In genomic region chr1:120601253-120601836, GRCm38 (mm10) we compare ENCODE assay signal across 20 mouse cellular contexts. TPM values are rescaled to one million over a fixed set of nuclear protein-coding genes. Genes with fewer than 3 reads are reported as not detected.
DNase-seq lines count a peak whose midpoint lies in the region; ATAC-seq lines count a peak whose summit lies in the region.
"Had no signal": no experiment of that assay in that cellular context is flagged by ENCODE, and none has a peak within 500 bp of the region (broad histone marks: within the 10 kb centered on the region; RNA-seq: fewer than 3 reads in every experiment).

No protein-coding gene starts in this region.

- no peak overlapping the region for H3K9ac ChIP-seq in forebrain, embryonic 12.5 days
- no peak overlapping the region for H3K9ac ChIP-seq in forebrain, embryonic 15.5 days (replicated peaks)
- no peak overlapping the region for H3K9ac ChIP-seq in limb, embryonic 13.5 days
- no peak overlapping the region for H3K9ac ChIP-seq in neural tube, embryonic 11.5 days (ENCODE audit: low read length)

- peak; percentile 57 for DNase-seq in hindbrain, embryonic 10.5 days (ENCODE audit: low spot score)
- peak; percentile 56 for DNase-seq in neural tube, embryonic 11.5 days (ENCODE audit: low spot score)
- no peak for DNase-seq in heart, postnatal 25 days (ENCODE audit: low spot score)
- DNase-seq in urinary bladder, adult 18-20 months (ENCODE audit: low spot score in 2 of 2) = no peak
- no peak for DNase-seq in spleen, postnatal 14 days (ENCODE audit: low spot score in 2 of 2)
- DNase-seq: kidney, adult 8-10 months; lung, adult 18-20 months had no signal

- H3K4me1 ChIP-seq in forebrain, embryonic 12.5 days = peaks cover 31% of the 10 kb centered on the region
- peaks cover 26% of the 10 kb centered on the region for H3K4me1 ChIP-seq in forebrain, embryonic 15.5 days
- peaks cover 34% of the 10 kb centered on the region for H3K4me1 ChIP-seq in hindbrain, embryonic 10.5 days (replicated peaks)
- H3K4me1 ChIP-seq in limb, embryonic 13.5 days = peaks cover 27% of the 10 kb centered on the region
- 0 out of 2 replicates have a peak, but pooled peaks cover 3% of the 10 kb centered on the region for H3K4me1 ChIP-seq in neural tube, embryonic 11.5 days (ENCODE audit: control insufficient read depth, insufficient read depth, low read length)

- intact Hi-C loops in heart, postnatal 25 days (cut with DNase I) = loop anchor here (5.0 to 10.0 kb wide), 2 partner anchors 153 to 796 kb away; no protein-coding TSS in a partner anchor

- H3K27ac ChIP-seq in forebrain, embryonic 12.5 days = no peak overlapping the region
- H3K27ac ChIP-seq in forebrain, embryonic 15.5 days (replicated peaks) = no peak overlapping the region
- peak overlapping the region; percentile 83 for H3K27ac ChIP-seq in hindbrain, embryonic 10.5 days
- no peak overlapping the region for H3K27ac ChIP-seq in limb, embryonic 13.5 days
- H3K27ac ChIP-seq in neural tube, embryonic 11.5 days (ENCODE audit: low read depth, low read length) = no peak overlapping the region
- H3K27ac ChIP-seq: heart, adult 2 months; layer of hippocampus, adult 2 months; stomach, postnatal 0 days had no signal

- H3K27me3 ChIP-seq in forebrain, embryonic 12.5 days = peaks cover 98% of the 10 kb centered on the region
- H3K27me3 ChIP-seq in forebrain, embryonic 15.5 days = peaks cover 80% of the 10 kb centered on the region
- H3K27me3 ChIP-seq in hindbrain, embryonic 10.5 days (ENCODE audit: insufficient read depth, poor library complexity, severe bottlenecking) = peaks cover 100% of the 10 kb centered on the region
- peaks cover 96% of the 10 kb centered on the region for H3K27me3 ChIP-seq in limb, embryonic 13.5 days
- H3K27me3 ChIP-seq in neural tube, embryonic 11.5 days (ENCODE audit: control insufficient read depth, insufficient read depth, low read length) = peaks cover 94% of the 10 kb centered on the region

- H3K36me3 ChIP-seq in forebrain, embryonic 12.5 days (replicated peaks) = no peaks in the 10 kb centered on the region
- no peaks in the 10 kb centered on the region for H3K36me3 ChIP-seq in forebrain, embryonic 15.5 days
- no peaks in the 10 kb centered on the region for H3K36me3 ChIP-seq in hindbrain, embryonic 10.5 days
- no peaks in the 10 kb centered on the region for H3K36me3 ChIP-seq in limb, embryonic 13.5 days
- no peaks in the 10 kb centered on the region for H3K36me3 ChIP-seq in neural tube, embryonic 11.5 days (ENCODE audit: control insufficient read depth, insufficient read depth, low read length)
- H3K36me3 ChIP-seq: G1E had no signal

- H3K4me2 ChIP-seq in forebrain, embryonic 12.5 days = peak overlapping the region; percentile 46; the same call in 1 of the 2 replicates
- no peak overlapping the region for H3K4me2 ChIP-seq in forebrain, embryonic 15.5 days (replicated peaks)
- peak overlapping the region; percentile 28 for H3K4me2 ChIP-seq in limb, embryonic 13.5 days (replicated peaks)
- H3K4me2 ChIP-seq in neural tube, embryonic 11.5 days (ENCODE audit: low read depth) = peak overlapping the region; percentile 2; the same call in 1 of the 2 replicates

- H3K4me3 ChIP-seq in forebrain, embryonic 12.5 days (replicated peaks) = no peak overlapping the region
- H3K4me3 ChIP-seq in forebrain, embryonic 15.5 days = no peak overlapping the region
- peak overlapping the region; percentile 66 for H3K4me3 ChIP-seq in hindbrain, embryonic 10.5 days
- peak overlapping the region; percentile 54; the same call in 1 of the 2 replicates for H3K4me3 ChIP-seq in limb, embryonic 13.5 days
- H3K4me3 ChIP-seq in neural tube, embryonic 11.5 days (ENCODE audit: low read depth, low read length) = no peak overlapping the region
- H3K4me3 ChIP-seq: heart, adult 2 months had no signal

- no peak for ATAC-seq in forebrain, embryonic 12.5 days (ENCODE audit: low FRiP score)
- ATAC-seq in forebrain, embryonic 15.5 days (replicated peaks) = no peak
- no peak for ATAC-seq in limb, embryonic 13.5 days (ENCODE audit: low FRiP score, low read depth)
- ATAC-seq in neural tube, embryonic 11.5 days (ENCODE audit: insufficient read depth, low FRiP score, low TSS enrichment) = no peak
- ATAC-seq: activated CD4-positive, CD25-positive, alpha-beta regulatory T cell, adult 4 months had no signal

- WGBS in forebrain, embryonic 12.5 days = 1% methylated on average over 16 of the region's 16 CpGs
- 1% methylated on average over 16 of the region's 16 CpGs for WGBS in forebrain, embryonic 15.5 days
- 2% methylated on average over 16 of the region's 16 CpGs for whole genome bisulfite sequencing in hindbrain, embryonic 10.5 days
- WGBS in limb, embryonic 13.5 days = 2% methylated on average over 16 of the region's 16 CpGs
- 1% methylated on average over 16 of the region's 16 CpGs for WGBS in neural tube, embryonic 11.5 days

- no peaks in the 10 kb centered on the region for H3K9me3 ChIP-seq in forebrain, embryonic 12.5 days
- H3K9me3 ChIP-seq in forebrain, embryonic 15.5 days = no peaks in the 10 kb centered on the region
- no peaks in the 10 kb centered on the region for H3K9me3 ChIP-seq in hindbrain, embryonic 10.5 days
- no peaks in the 10 kb centered on the region for H3K9me3 ChIP-seq in limb, embryonic 13.5 days
- H3K9me3 ChIP-seq in neural tube, embryonic 11.5 days (ENCODE audit: control insufficient read depth, low read length) = no peaks in the 10 kb centered on the region

RNA-seq across cellular contexts. Expression of gene En1, which starts 0.9 kb away (rescaled TPM):
- polyA plus RNA-seq in forebrain, embryonic 12.5 days (2016; fragmentation: Nextera tagmentation; extraction: Ambion mirVana) = 0.88 and 1.2 TPM in 2 replicates
- not detected in 2 replicates for polyA plus RNA-seq in forebrain, embryonic 15.5 days (2015; fragmentation: Nextera tagmentation; extraction: Ambion mirVana)
- polyA plus RNA-seq in hindbrain, embryonic 10.5 days (2016; fragmentation: Nextera tagmentation; extraction: Ambion mirVana) = 3.5 and 3.8 TPM in 2 replicates
- 2.1 and 2.6 TPM in 2 replicates for polyA plus RNA-seq in limb, embryonic 13.5 days (2015; fragmentation: Nextera tagmentation; extraction: Ambion mirVana)
- 5.2 and 6.1 TPM in 2 replicates for polyA plus RNA-seq in neural tube, embryonic 11.5 days (2014; fragmentation: Nextera tagmentation; extraction: Ambion mirVana)
- total RNA-seq in heart, postnatal 25 days (2021) = not detected
- total RNA-seq: heart, adult 2 months; heart, postnatal 4 days; layer of hippocampus, adult 2 months; left cerebral cortex, postnatal 36 days; megakaryocyte, adult 5-6 weeks had no signal
- polyA plus RNA-seq: activated CD4-positive, CD25-positive, alpha-beta regulatory T cell, adult 4 months; G1E; heart, adult 2 months; small intestine, adult 2 months; stomach, postnatal 0 days; urinary bladder, adult 2 months had no signal

Comparison
In these comparisons a context has a peak if more than half of its experiments do, and no peak if none do; other contexts are left out.
1. H3K4me3 ChIP-seq: peak in hindbrain, embryonic 10.5 days (single experiment) and limb, embryonic 13.5 days (single experiment); none in forebrain, embryonic 12.5 days (single experiment), forebrain, embryonic 15.5 days (single experiment) and neural tube, embryonic 11.5 days (single experiment).
2. DNase-seq: peak in hindbrain, embryonic 10.5 days (single experiment) and neural tube, embryonic 11.5 days (single experiment); none in heart, postnatal 25 days (single experiment), urinary bladder, adult 18-20 months (0 of 2) and spleen, postnatal 14 days (0 of 2).